Mouse (Mus musculus) G1E (cell line): ENCODE measurements at regions not wholly inside any gene's neighbourhood (a gene's known extent, or its start where the extent isn't known, plus 50 kb on each side); places are given as distances from the start of the nearest gene placed in this dataset.

Experiments
- CTCF ChIP-seq: IDR thresholded peaks from 2 replicates; pipeline ENCODE4 v1.5.1; 2012; ENCODE audit warnings: low read depth, low read length, inconsistent platforms, mixed read lengths
- TAL1 ChIP-seq: conservative IDR thresholded peaks from 2 replicates; pipeline ENCODE4 v1.6.1; 2012; ENCODE audit warnings: low read depth, low read length, inconsistent platforms, mixed read lengths

- TF ChIP-seq CTCF (no peak), TAL1 (no peak)
These were observed 110.4 kb upstream of the Klf14 start for GRCm38 (mm10) chr6:31069243-31069642.
